Mouse (Mus musculus): Measurements from ENCODE around the gene Lrrfip2. TPM values are rescaled to one million over a fixed set of nuclear protein-coding genes. Genes with fewer than 3 reads are reported as not detected.

Lrrfip2 gene
- polyA plus RNA-seq, 1 experiment from 2014 or later, result 41.9 TPM

DNA sequence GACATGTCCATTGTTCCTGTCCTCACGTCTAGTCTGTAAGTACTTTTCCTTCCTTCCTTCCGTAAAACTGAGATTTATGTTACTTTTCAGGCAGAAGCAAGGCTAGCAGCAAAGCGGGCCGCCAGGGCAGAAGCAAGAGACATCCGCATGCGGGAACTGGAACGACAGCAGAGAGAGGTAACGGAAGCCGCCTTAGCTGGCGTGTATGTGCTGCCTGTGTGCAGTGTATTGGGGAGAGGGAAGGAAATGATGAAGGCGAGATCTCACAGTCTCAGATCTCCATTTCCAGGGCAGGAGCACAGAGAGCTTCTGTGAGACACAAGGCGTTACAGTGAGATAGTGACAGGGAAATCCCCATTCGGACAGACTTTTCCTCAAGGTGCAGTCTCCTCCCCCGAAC lies 43.8 kb downstream of the Lrrfip2 start:
- WGBS, result 87% methylated on average over 14 of the region's 14 CpGs
- no peak overlapping the region for H3K27ac ChIP-seq (replicated peaks)
- no peaks in the 10 kb centered on the region for H3K27me3 ChIP-seq
- H3K9ac ChIP-seq, result no peak overlapping the region
- no peaks in the 10 kb centered on the region for H3K9me3 ChIP-seq (replicated peaks)
- H3K4me2 ChIP-seq (replicated peaks), result no peak overlapping the region
- H3K36me3 ChIP-seq, result 0 out of 2 replicates have a peak, but pooled peaks cover 8% of the 10 kb centered on the region
- H3K4me1 ChIP-seq, result no peaks in the 10 kb centered on the region
- no peak overlapping the region for H3K4me3 ChIP-seq (replicated peaks)
- ATAC-seq (ENCODE audit: insufficient number of reproducible peaks, low FRiP score, low TSS enrichment, low read depth), result no peak

DNA sequence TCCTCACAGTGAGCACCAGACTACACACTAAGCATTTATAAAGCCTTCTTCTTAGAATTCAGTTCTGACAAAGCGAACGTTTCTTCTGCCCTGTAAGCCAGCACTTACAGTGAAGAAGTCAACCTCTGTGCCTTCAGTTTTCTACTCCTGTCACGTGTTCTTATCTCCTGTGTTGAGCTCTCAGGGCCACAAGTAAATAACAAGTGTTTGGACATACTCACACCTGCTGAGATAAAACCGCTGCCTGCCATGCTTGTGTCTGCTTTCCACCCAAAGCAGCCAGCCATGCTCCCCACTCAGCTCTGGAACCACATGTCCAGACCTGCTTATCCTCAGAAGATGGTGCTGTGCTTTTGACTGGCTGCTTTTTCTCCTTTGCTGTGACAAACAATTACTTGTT lies 49.2 kb downstream of the Lrrfip2 start:
- 56% methylated on average over 4 of the region's 4 CpGs for WGBS
- Histone ChIP-seq H3K9me3 (replicated peaks) (no peaks in the 10 kb centered on the region), H3K27ac (replicated peaks) (no peak overlapping the region), H3K9ac (no peak overlapping the region), H3K4me2 (replicated peaks) (no peak overlapping the region), H3K4me3 (replicated peaks) (no peak overlapping the region), H3K36me3 (0 out of 2 replicates have a peak, but pooled peaks cover 8% of the 10 kb centered on the region), H3K4me1 (no peaks in the 10 kb centered on the region), H3K27me3 (no peaks in the 10 kb centered on the region)
- no peak for ATAC-seq (ENCODE audit: insufficient number of reproducible peaks, low FRiP score, low TSS enrichment, low read depth)

DNA sequence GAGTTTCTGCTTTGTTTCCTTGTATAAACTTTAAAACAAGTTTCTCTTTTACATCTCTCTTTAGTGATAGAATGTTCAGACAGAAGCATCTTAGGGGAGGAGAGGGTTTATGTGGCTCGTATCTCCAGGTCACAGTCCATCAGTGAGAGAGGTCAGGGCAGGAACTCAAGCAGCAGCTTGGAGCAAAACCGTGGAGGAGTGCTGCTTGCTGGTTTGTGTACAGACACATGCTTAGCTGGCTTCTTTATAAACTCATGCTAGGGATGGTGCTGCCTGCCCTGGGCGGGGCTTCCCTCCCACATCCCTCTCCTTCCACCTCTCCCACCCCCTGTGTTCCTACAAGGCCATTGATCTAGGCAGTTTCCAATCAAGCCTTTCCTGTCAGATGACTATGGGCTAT lies 53.0 kb downstream of the Lrrfip2 start:
- Histone ChIP-seq H3K27me3 (no peaks in the 10 kb centered on the region), H3K4me1 (no peaks in the 10 kb centered on the region)

DNA sequence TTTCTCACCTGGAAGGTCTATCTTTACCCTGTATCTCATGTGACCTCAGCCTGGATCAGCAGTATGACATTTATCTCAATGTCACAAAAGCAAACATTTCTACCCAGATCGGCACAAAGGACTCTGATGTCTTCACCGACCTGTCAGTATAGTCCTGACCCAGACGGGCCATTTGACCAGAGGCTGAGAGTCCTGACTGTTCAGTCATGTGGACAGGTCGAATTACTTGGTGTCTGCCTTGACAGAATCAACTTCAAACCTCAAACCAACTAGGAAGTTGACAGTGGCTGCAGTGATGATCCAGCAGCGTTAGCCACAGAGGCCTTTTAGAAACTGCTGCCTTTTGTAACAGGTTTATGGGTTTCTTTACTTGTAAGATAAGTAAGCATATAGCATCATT lies 56.7 kb downstream of the Lrrfip2 start:
- H3K9me3 ChIP-seq (replicated peaks), result no peaks in the 10 kb centered on the region
- no peaks in the 10 kb centered on the region for H3K4me1 ChIP-seq
- H3K27me3 ChIP-seq, result no peaks in the 10 kb centered on the region
- no peak for ATAC-seq (ENCODE audit: insufficient number of reproducible peaks, low FRiP score, low TSS enrichment, low read depth)
- no peak overlapping the region for H3K9ac ChIP-seq
- no peak overlapping the region for H3K4me2 ChIP-seq (replicated peaks)
- no peak overlapping the region for H3K4me3 ChIP-seq (replicated peaks)
- no peaks in the 10 kb centered on the region for H3K36me3 ChIP-seq
- WGBS, result 56% methylated on average over 5 of the region's 5 CpGs
- H3K27ac ChIP-seq (replicated peaks), result no peak overlapping the region

More for the DNA sequence above, 53.0 kb downstream of the Lrrfip2 start:
- H3K4me2 ChIP-seq (replicated peaks), result no peak overlapping the region
- ATAC-seq (ENCODE audit: insufficient number of reproducible peaks, low FRiP score, low TSS enrichment, low read depth), result no peak
- no peaks in the 10 kb centered on the region for H3K36me3 ChIP-seq
- no peak overlapping the region for H3K9ac ChIP-seq
- H3K9me3 ChIP-seq (replicated peaks), result no peaks in the 10 kb centered on the region
- WGBS, result 50% methylated on average over 3 of the region's 3 CpGs
- no peak overlapping the region for H3K27ac ChIP-seq (replicated peaks)
- no peak overlapping the region for H3K4me3 ChIP-seq (replicated peaks)

DNA sequence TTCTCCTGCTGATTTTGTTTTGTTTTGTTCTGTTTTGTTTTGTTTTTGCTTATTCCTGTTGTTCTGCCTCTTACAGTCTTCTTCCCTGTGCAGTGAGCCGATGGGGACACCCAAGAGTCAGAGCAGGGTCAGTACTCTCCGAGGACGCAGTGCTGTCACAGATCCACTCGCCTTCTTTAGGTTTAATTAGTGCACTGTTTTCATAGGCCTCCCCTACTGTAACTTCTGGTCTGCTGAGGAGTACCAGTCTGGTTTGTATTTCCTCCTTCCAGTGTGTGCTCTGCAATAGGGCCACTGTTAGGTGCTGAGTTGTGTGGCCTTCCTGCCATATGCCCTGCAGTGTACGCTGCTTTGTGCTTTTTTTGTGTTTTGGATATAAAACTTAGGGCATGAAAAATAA lies 61.6 kb downstream of the Lrrfip2 start:
- H3K27me3 ChIP-seq, result no peaks in the 10 kb centered on the region

DNA sequence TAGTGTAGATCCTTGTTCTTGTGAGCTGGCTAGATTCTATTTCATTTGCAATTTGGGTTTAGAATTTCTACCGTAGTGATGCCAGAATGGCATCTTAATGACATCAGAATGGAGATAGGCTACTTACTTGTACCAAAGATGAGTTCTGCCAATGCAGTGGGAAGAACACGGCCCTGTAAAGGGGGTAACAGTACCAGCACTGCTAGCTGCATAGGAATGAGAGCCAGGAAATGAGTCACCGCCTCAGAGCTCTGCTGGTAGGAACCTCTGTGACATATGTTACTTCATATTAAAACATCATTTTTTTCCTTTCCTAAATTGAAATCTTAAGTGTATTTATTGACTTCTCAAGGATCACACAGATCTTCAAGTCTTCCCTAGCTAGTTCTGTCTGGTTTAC lies 64.8 kb downstream of the Lrrfip2 start:
- 40% methylated on average over 3 of the region's 3 CpGs for WGBS
- Histone ChIP-seq H3K27me3 (no peaks in the 10 kb centered on the region), H3K4me2 (replicated peaks) (no peak overlapping the region), H3K27ac (replicated peaks) (no peak overlapping the region), H3K4me1 (no peaks in the 10 kb centered on the region), H3K4me3 (replicated peaks) (no peak overlapping the region), H3K9ac (no peak overlapping the region), H3K36me3 (no peaks in the 10 kb centered on the region), H3K9me3 (replicated peaks) (no peaks in the 10 kb centered on the region)
- ATAC-seq (ENCODE audit: insufficient number of reproducible peaks, low FRiP score, low TSS enrichment, low read depth), result no peak

More for the DNA sequence above, 61.6 kb downstream of the Lrrfip2 start:
- WGBS, result 75% methylated on average over 5 of the region's 5 CpGs
- ATAC-seq (ENCODE audit: insufficient number of reproducible peaks, low FRiP score, low TSS enrichment, low read depth), result no peak
- Histone ChIP-seq H3K9me3 (replicated peaks) (no peaks in the 10 kb centered on the region), H3K36me3 (no peaks in the 10 kb centered on the region), H3K27ac (replicated peaks) (no peak overlapping the region), H3K9ac (no peak overlapping the region), H3K4me3 (replicated peaks) (no peak overlapping the region), H3K4me1 (no peaks in the 10 kb centered on the region), H3K4me2 (replicated peaks) (no peak overlapping the region)

DNA sequence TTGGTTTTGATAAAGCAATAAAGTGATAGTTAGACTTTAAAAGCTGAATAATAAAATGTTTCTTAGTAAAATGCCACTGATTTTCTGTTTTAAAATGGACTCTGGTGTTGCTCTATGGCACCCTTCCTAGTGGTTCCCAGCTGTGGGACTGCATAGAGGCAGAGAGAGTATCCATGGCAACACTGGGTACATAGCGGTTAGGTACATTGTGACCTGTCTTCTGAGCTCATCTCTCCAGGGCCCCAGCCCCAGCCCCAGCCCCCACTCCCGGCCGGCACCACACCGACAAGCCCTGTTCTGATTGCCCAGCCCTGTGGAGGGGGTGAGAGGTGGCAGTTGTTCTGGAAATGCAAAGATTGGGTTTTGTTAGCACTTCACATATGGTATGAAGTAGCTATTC lies 67.5 kb downstream of the Lrrfip2 start:
- Histone ChIP-seq H3K9ac (no peak overlapping the region), H3K9me3 (replicated peaks) (no peaks in the 10 kb centered on the region), H3K4me3 (replicated peaks) (no peak overlapping the region), H3K4me2 (replicated peaks) (no peak overlapping the region), H3K36me3 (peaks cover 7% of the 10 kb centered on the region; the same call in 1 of the 2 replicates), H3K4me1 (no peaks in the 10 kb centered on the region), H3K27ac (replicated peaks) (no peak overlapping the region), H3K27me3 (no peaks in the 10 kb centered on the region)
- no peak; the same call in 1 of the 2 replicates for ATAC-seq (ENCODE audit: insufficient number of reproducible peaks, low FRiP score, low TSS enrichment, low read depth)
- 40% methylated on average over 4 of the region's 4 CpGs for WGBS

DNA sequence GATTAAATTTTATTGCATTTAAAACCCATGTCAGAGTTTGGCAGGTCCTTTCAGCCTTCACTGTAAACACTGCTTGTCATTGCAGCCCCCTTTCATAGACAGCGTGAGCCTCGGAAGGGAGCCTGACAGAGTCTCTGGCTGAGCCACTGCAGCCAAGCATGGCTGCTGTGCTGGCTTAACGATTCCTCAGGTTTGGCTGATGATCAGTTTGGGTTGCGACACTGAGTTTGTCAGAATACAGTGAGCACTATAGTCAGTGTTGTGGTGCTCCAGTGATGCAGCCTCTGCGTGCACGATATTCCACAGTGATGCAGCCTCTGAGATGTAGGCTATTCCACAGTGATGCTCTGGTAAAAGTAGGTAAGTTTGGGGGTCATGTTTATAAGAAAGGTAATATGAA lies 69.5 kb downstream of the Lrrfip2 start:
- H3K27ac ChIP-seq (replicated peaks), result no peak overlapping the region
- no peaks in the 10 kb centered on the region for H3K4me1 ChIP-seq
- no peak overlapping the region for H3K4me2 ChIP-seq (replicated peaks)
- H3K9me3 ChIP-seq (replicated peaks), result no peaks in the 10 kb centered on the region
- WGBS, result 78% methylated on average over 6 of the region's 6 CpGs
- H3K4me3 ChIP-seq (replicated peaks), result no peak overlapping the region
- no peaks in the 10 kb centered on the region for H3K27me3 ChIP-seq
- no peak for ATAC-seq (ENCODE audit: insufficient number of reproducible peaks, low FRiP score, low TSS enrichment, low read depth)
- peaks cover 11% of the 10 kb centered on the region; the same call in 1 of the 2 replicates for H3K36me3 ChIP-seq
- no peak overlapping the region for H3K9ac ChIP-seq

DNA sequence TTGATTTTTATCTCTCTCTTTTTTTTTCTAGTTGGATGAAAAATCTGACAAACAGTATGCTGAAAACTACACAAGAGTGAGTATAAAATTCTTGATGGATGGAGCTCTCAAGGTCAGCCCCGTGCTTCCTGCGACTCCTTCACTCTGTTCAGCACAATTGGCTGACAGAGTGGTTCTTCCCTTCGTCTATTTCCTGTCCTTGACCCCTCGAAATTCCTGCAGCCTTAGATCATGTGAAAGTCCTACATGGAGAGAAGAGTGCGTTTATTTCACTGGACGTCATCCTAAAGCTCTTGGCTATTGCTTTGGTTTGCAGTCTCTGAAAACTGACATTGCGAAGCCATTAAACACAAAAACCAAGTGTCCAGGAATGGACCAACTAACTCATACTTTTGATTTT lies 71.3 kb downstream of the Lrrfip2 start:
- no peak overlapping the region for H3K4me3 ChIP-seq (replicated peaks)
- peaks cover 14% of the 10 kb centered on the region; the same call in 1 of the 2 replicates for H3K36me3 ChIP-seq
- H3K4me2 ChIP-seq (replicated peaks), result no peak overlapping the region
- 83% methylated on average over 7 of the region's 7 CpGs for WGBS
- H3K4me1 ChIP-seq, result no peaks in the 10 kb centered on the region
- ATAC-seq (ENCODE audit: insufficient number of reproducible peaks, low FRiP score, low TSS enrichment, low read depth), result no peak
- no peaks in the 10 kb centered on the region for H3K9me3 ChIP-seq (replicated peaks)
- no peak overlapping the region for H3K27ac ChIP-seq (replicated peaks)
- no peak overlapping the region for H3K9ac ChIP-seq
- no peaks in the 10 kb centered on the region for H3K27me3 ChIP-seq

DNA sequence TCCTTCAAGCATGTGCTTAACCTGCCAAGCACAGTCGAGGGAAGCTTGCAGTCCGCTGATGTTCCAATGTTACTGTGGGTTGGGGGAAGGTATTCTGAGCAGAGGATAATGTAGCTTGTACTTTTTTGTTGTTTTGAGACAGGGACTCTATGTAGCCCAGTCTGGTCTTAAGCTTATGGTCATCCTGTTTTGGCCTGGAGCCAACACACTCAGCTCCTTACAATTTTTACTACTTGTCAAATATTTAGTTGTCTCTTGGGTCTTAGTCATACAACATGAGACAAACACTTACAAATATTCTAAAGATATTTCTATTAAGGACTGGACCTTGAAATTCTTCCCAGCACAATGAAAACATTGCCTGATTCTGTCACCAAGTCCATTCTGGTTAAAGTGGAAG lies 75.8 kb downstream of the Lrrfip2 start:
- no peaks in the 10 kb centered on the region for H3K27me3 ChIP-seq
- 96% methylated on average over 2 of the region's 2 CpGs for WGBS

DNA sequence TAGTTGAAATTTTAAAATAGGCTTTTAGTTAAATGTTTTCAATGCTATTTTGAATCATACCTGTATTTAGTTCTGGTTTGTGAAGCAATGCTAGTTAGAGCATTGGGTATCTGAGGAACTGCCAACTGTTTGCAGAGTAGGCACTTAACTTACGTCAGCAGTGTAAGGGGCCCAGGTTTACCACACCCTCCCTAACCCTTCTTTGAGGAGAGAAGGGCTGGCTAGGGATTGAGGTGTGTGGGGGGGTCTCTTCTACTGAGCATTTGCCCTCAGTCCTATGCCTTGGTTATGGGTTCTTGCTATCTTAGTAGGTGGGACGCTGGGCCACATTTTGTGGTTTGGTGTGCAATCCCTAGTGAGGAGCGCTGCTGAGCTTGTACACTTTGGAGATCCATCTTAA lies 79.7 kb downstream of the Lrrfip2 start:
- Histone ChIP-seq H3K36me3 (peaks cover 2% of the 10 kb centered on the region; the same call in 1 of the 2 replicates), H3K9me3 (replicated peaks) (no peaks in the 10 kb centered on the region), H3K4me1 (no peaks in the 10 kb centered on the region), H3K9ac (no peak overlapping the region), H3K27ac (replicated peaks) (no peak overlapping the region), H3K27me3 (no peaks in the 10 kb centered on the region), H3K4me2 (replicated peaks) (no peak overlapping the region), H3K4me3 (replicated peaks) (no peak overlapping the region)
- ATAC-seq (ENCODE audit: insufficient number of reproducible peaks, low FRiP score, low TSS enrichment, low read depth), result no peak
- 88% methylated on average over 3 of the region's 3 CpGs for WGBS

More for the DNA sequence above, 75.8 kb downstream of the Lrrfip2 start:
- no peaks in the 10 kb centered on the region for H3K4me1 ChIP-seq
- H3K4me3 ChIP-seq (replicated peaks), result no peak overlapping the region
- no peak for ATAC-seq (ENCODE audit: insufficient number of reproducible peaks, low FRiP score, low TSS enrichment, low read depth)
- no peak overlapping the region for H3K4me2 ChIP-seq (replicated peaks)
- H3K36me3 ChIP-seq, result peaks cover 14% of the 10 kb centered on the region; the same call in 1 of the 2 replicates
- H3K9me3 ChIP-seq (replicated peaks), result no peaks in the 10 kb centered on the region
- H3K27ac ChIP-seq (replicated peaks), result no peak overlapping the region
- H3K9ac ChIP-seq, result no peak overlapping the region

DNA sequence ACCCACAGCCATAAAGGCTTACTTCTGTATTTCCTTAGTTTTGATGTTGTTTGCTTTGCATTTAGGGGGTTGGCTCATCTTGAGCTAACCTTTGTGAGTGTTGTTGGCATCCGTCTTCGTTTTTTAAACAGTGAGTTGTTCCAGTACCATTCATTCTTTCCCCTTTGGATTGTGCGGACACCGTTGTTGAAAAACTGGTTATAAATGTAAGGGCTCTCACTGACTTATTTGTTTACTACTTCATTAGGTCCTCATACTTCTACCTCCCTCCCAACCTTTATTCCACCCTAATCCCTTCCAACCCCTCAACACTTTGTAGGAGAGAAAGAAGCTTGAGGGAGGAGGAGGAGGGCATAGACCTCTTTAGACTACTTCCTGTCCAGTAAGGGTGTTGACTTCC lies 80.3 kb downstream of the Lrrfip2 start:
- H3K9ac ChIP-seq, result no peak overlapping the region
- WGBS, result 93% methylated on average over 4 of the region's 4 CpGs
- H3K4me1 ChIP-seq, result no peaks in the 10 kb centered on the region
- no peak overlapping the region for H3K4me2 ChIP-seq (replicated peaks)
- H3K4me3 ChIP-seq (replicated peaks), result no peak overlapping the region
- no peaks in the 10 kb centered on the region for H3K27me3 ChIP-seq
- no peaks in the 10 kb centered on the region for H3K9me3 ChIP-seq (replicated peaks)
- peaks cover 2% of the 10 kb centered on the region; the same call in 1 of the 2 replicates for H3K36me3 ChIP-seq
- no peak for ATAC-seq (ENCODE audit: insufficient number of reproducible peaks, low FRiP score, low TSS enrichment, low read depth)
- no peak overlapping the region for H3K27ac ChIP-seq (replicated peaks)
